Mouse (Mus musculus): Measurements from ENCODE around the gene Golph3l.

Golph3l gene

GRCm38 (mm10) chr3:95657108-95657507, 68.4 kb downstream of the Golph3l start:
- DNase-seq: no peak

- DNase-seq: no peak
Observed at GRCm38 (mm10) chr3:95657711-95658110, 69.0 kb downstream of the Golph3l start.

GRCm38 (mm10) chr3:95658236-95658867, 69.6 kb downstream of the Golph3l start, which contains the start of gene Mcl1:
Gene Mcl1 (plus strand): TSS chr3:95658788.
- peak; percentile 90 for DNase-seq

GRCm38 (mm10) chr3:95658868-95659712, 70.4 kb downstream of the Golph3l start:
- DNase-seq: peak; percentile 52

GRCm38 (mm10) chr3:95659948-95660347, 71.2 kb downstream of the Golph3l start:
- DNase-seq: no peak

GRCm38 (mm10) chr3:95660788-95661478, 72.2 kb downstream of the Golph3l start:
- DNase-seq: no peak

- DNase-seq: no peak
Observed at GRCm38 (mm10) chr3:95661945-95662715, 73.4 kb downstream of the Golph3l start.

GRCm38 (mm10) chr3:95662724-95663449, 74.2 kb downstream of the Golph3l start:
- DNase-seq: no peak

- no peak for DNase-seq
Observed at GRCm38 (mm10) chr3:95663486-95663885, 74.8 kb downstream of the Golph3l start.

- no peak for DNase-seq
Observed at GRCm38 (mm10) chr3:95663969-95664608, 75.4 kb downstream of the Golph3l start.

- DNase-seq: no peak
Observed at GRCm38 (mm10) chr3:95664940-95665352, 76.2 kb downstream of the Golph3l start.

GRCm38 (mm10) chr3:95666124-95666844, 77.5 kb downstream of the Golph3l start:
- no peak for DNase-seq

- no peak for DNase-seq
Observed at GRCm38 (mm10) chr3:95667521-95667920, 78.8 kb downstream of the Golph3l start.

GRCm38 (mm10) chr3:95668026-95668425, 79.3 kb downstream of the Golph3l start:
- DNase-seq: no peak
